ENCODE assay signal across 8 mouse cellular contexts in genomic region chr2:23039082-23040000, GRCm38 (mm10). TPM values are rescaled to one million over a fixed set of nuclear protein-coding genes. Genes with fewer than 3 reads are reported as not detected.
DNase-seq lines count a peak whose midpoint lies in the region; ATAC-seq and TF ChIP-seq lines count a peak whose summit lies in the region.

No protein-coding gene starts in this region.

- no peaks in the 10 kb centered on the region for H3K9me3 ChIP-seq in kidney, embryonic 15.5 days (replicated peaks)
- no peaks in the 10 kb centered on the region for H3K9me3 ChIP-seq in erythroblast, embryonic 14.5 days (ENCODE audit: control insufficient read depth, low read length)
- H3K9me3 ChIP-seq in heart, postnatal 0 days (replicated peaks; ENCODE audit: control insufficient read depth, low read length): no peaks in the 10 kb centered on the region
- H3K9me3 ChIP-seq in midbrain, embryonic 14.5 days (ENCODE audit: control insufficient read depth, low read length): no peaks in the 10 kb centered on the region

- peak overlapping the region; percentile 95 for H3K9ac ChIP-seq in kidney, embryonic 15.5 days
- peak overlapping the region; percentile 95 for H3K9ac ChIP-seq in heart, postnatal 0 days (replicated peaks; ENCODE audit: low read depth, low read length)
- H3K9ac ChIP-seq in midbrain, embryonic 14.5 days (replicated peaks; ENCODE audit: low read length): peak overlapping the region; percentile 97

- no peaks in the 10 kb centered on the region for H3K27me3 ChIP-seq in kidney, embryonic 15.5 days
- H3K27me3 ChIP-seq in erythroblast, embryonic 14.5 days (ENCODE audit: control insufficient read depth): no peaks in the 10 kb centered on the region
- H3K27me3 ChIP-seq in heart, postnatal 0 days (ENCODE audit: control insufficient read depth, insufficient read depth, low read length): no peaks in the 10 kb centered on the region
- no peaks in the 10 kb centered on the region for H3K27me3 ChIP-seq in midbrain, embryonic 14.5 days (ENCODE audit: control insufficient read depth, insufficient read depth, low read length)

- TF ChIP-seq CTCF in heart, postnatal 0 days (IDR thresholded peaks at IDR 0.05; ENCODE audit: low read depth): no peak

- peak overlapping the region; percentile 99 for H3K4me3 ChIP-seq in kidney, embryonic 15.5 days (replicated peaks)
- H3K4me3 ChIP-seq in erythroblast, embryonic 14.5 days (replicated peaks): peak overlapping the region; percentile 100
- peak overlapping the region; percentile 98 for H3K4me3 ChIP-seq in heart, postnatal 0 days (ENCODE audit: low read depth, low read length)
- peak overlapping the region; percentile 97 for H3K4me3 ChIP-seq in midbrain, embryonic 14.5 days (replicated peaks; ENCODE audit: low read depth, low read length)

- H3K27ac ChIP-seq in kidney, embryonic 15.5 days: peak overlapping the region; percentile 99
- H3K27ac ChIP-seq in heart, postnatal 0 days (ENCODE audit: low read depth): peak overlapping the region; percentile 96
- H3K27ac ChIP-seq in midbrain, embryonic 14.5 days (replicated peaks; ENCODE audit: low read depth, low read length): peak overlapping the region; percentile 97

- ATAC-seq in kidney, embryonic 15.5 days (replicated peaks; ENCODE audit: low FRiP score): peak; percentile 91
- ATAC-seq in heart, postnatal 0 days (ENCODE audit: insufficient read depth, low read depth): peak; percentile 68
- peak; percentile 85 for ATAC-seq in midbrain, embryonic 14.5 days (ENCODE audit: low FRiP score, low TSS enrichment)

- TF ChIP-seq EP300 in heart, postnatal 0 days (IDR thresholded peaks at IDR 0.05; ENCODE audit: low read depth): no peak

- H3K4me1 ChIP-seq in kidney, embryonic 15.5 days: peaks cover 7% of the 10 kb centered on the region
- H3K4me1 ChIP-seq in erythroblast, embryonic 14.5 days (ENCODE audit: control insufficient read depth): peaks cover 31% of the 10 kb centered on the region
- H3K4me1 ChIP-seq in heart, postnatal 0 days (ENCODE audit: control insufficient read depth, insufficient read depth): peaks cover 22% of the 10 kb centered on the region
- H3K4me1 ChIP-seq in midbrain, embryonic 14.5 days (ENCODE audit: control insufficient read depth, insufficient read depth, low read length): peaks cover 10% of the 10 kb centered on the region

- H3K4me2 ChIP-seq in kidney, embryonic 15.5 days: peak overlapping the region; percentile 62
- H3K4me2 ChIP-seq in heart, postnatal 0 days (ENCODE audit: low read depth, low read length): peak overlapping the region; percentile 85
- H3K4me2 ChIP-seq in midbrain, embryonic 14.5 days (ENCODE audit: low read length): peak overlapping the region; percentile 77

- under 1% methylated on average over 59 of the region's 59 CpGs for WGBS in kidney, embryonic 15.5 days
- under 1% methylated on average over 37 of the region's 59 CpGs for WGBS in heart, postnatal 0 days
- WGBS in midbrain, embryonic 14.5 days: under 1% methylated on average over 59 of the region's 59 CpGs

- H3K36me3 ChIP-seq in kidney, embryonic 15.5 days: no peaks in the 10 kb centered on the region
- H3K36me3 ChIP-seq in erythroblast, embryonic 14.5 days (ENCODE audit: control insufficient read depth): peaks cover 3% of the 10 kb centered on the region
- H3K36me3 ChIP-seq in heart, postnatal 0 days (replicated peaks; ENCODE audit: control insufficient read depth, insufficient read depth, low read length): no peaks in the 10 kb centered on the region
- no peaks in the 10 kb centered on the region for H3K36me3 ChIP-seq in midbrain, embryonic 14.5 days (ENCODE audit: control insufficient read depth, insufficient read depth, low read length)

- DNase-seq in kidney, adult 9 months: no peak
- DNase-seq in R1 (ENCODE audit: low read depth, low spot score): peak; percentile 71
- peak; percentile 22 for DNase-seq in heart, postnatal 0 days (ENCODE audit: low spot score)
- peak; percentile 73 for DNase-seq in liver
- no peak for DNase-seq in midbrain, embryonic 14.5 days
- peak; percentile 75 for DNase-seq in testis, postnatal 14 days (ENCODE audit: low spot score)

RNA-seq across cellular contexts. Expression of gene Abi1, which starts 0.7 kb away (rescaled TPM):
- polyA plus RNA-seq in kidney, embryonic 15.5 days (2015; fragmentation: Nextera tagmentation; extraction: Ambion mirVana): 47.6 and 50.9 TPM in 2 replicates
- polyA plus RNA-seq in erythroblast, embryonic 14.5 days (2012): 2.4 and 2.7 TPM in 2 replicates
- 52.7 and 82.4 TPM in 2 replicates for total RNA-seq in heart, postnatal 0 days (2014; rRNA removed; ENCODE audit: low replicate concordance)
- polyA plus RNA-seq in heart, postnatal 0 days (2015; fragmentation: Nextera tagmentation; extraction: Ambion mirVana): 18.0 and 19.2 TPM in 2 replicates
- 63.5 and 64.3 TPM in 2 replicates for polyA plus RNA-seq in midbrain, embryonic 14.5 days (2014; fragmentation: Nextera tagmentation; extraction: Ambion mirVana)

RNA-seq across cellular contexts. Expression of gene Acbd5, which starts 28.6 kb away (rescaled TPM):
- polyA plus RNA-seq in kidney, embryonic 15.5 days (2015; fragmentation: Nextera tagmentation; extraction: Ambion mirVana): 34.0 and 34.2 TPM in 2 replicates
- 0.71 and 0.76 TPM in 2 replicates for polyA plus RNA-seq in erythroblast, embryonic 14.5 days (2012)
- total RNA-seq in heart, postnatal 0 days (2014; rRNA removed; ENCODE audit: low replicate concordance): 6.8 and 15.5 TPM in 2 replicates
- polyA plus RNA-seq in heart, postnatal 0 days (2015; fragmentation: Nextera tagmentation; extraction: Ambion mirVana): 21.5 and 22.2 TPM in 2 replicates
- 58.6 and 61.3 TPM in 2 replicates for polyA plus RNA-seq in midbrain, embryonic 14.5 days (2014; fragmentation: Nextera tagmentation; extraction: Ambion mirVana)

Comparison
In these comparisons a context has a peak if more than half of its experiments do, and no peak if none do; other contexts are left out.
1. DNase-seq: peak in R1 (single experiment), heart, postnatal 0 days (single experiment), liver (single experiment) and testis, postnatal 14 days (single experiment); none in kidney, adult 9 months (single experiment) and midbrain, embryonic 14.5 days (single experiment).
2. RNA of gene Acbd5, which starts 28.6 kb away (polyA plus RNA-seq): 58.6 to 61.3 TPM in midbrain, embryonic 14.5 days, 34.0 to 34.2 TPM in kidney, embryonic 15.5 days and 21.5 to 22.2 TPM in heart, postnatal 0 days; 0.71 to 0.76 TPM in erythroblast, embryonic 14.5 days; every median in the first group is over 10 times any median in the second.
3. Peak in every context shown above with its lines, with median percentiles within 50 percentile points of each other: ATAC-seq, H3K27ac ChIP-seq, H3K4me2 ChIP-seq, H3K4me3 ChIP-seq and H3K9ac ChIP-seq.